Mouse (Mus musculus) forebrain, embryonic 14.5 days (tissue): ENCODE results near the gene Scarb2. TPM values are rescaled to one million over a fixed set of nuclear protein-coding genes. Genes with fewer than 3 reads are reported as not detected.
A peak's percentile ranks its signal among the peaks of the same experiment; 100 is the strongest.

Source experiments
- ATAC-seq: fragments of 200-750 bp; cut with Nextera tagmentation; 2 replicates; pipeline ENCODE4 v1.8.0; 2017; ENCODE audit warnings: mild to moderate bottlenecking, moderate library complexity
- DNase-seq: peaks from one replicate; pipeline ENCODE4 v3.0.0-alpha.2; 2015; ENCODE audit warnings: low spot score
- H3K27ac ChIP-seq: fragments of 300-500 bp; sonication (generic); 2 replicates; pipeline ENCODE4 v1.5.1; 2014; ENCODE audit warnings: low read depth, mild to moderate bottlenecking, control low read depth, low read length, moderate library complexity
- H3K27me3 ChIP-seq: fragments of 300-500 bp; sonication (generic); replicated peaks from 2 replicates; pipeline ENCODE4 v1.6.1; 2014; ENCODE audit warnings: low read length, control low read depth, mixed read lengths; ENCODE audit not compliant: control insufficient read depth, insufficient read depth
- H3K36me3 ChIP-seq: fragments of 300-500 bp; sonication (generic); 2 replicates; pipeline ENCODE4 v1.6.1; 2014; ENCODE audit warnings: low read length, control low read depth; ENCODE audit not compliant: control insufficient read depth, insufficient read depth
- H3K4me1 ChIP-seq: fragments of 300-500 bp; sonication (generic); 2 replicates; pipeline ENCODE4 v1.6.1; 2014; ENCODE audit warnings: antibody characterized with exemption, low read length, control low read depth; ENCODE audit not compliant: control insufficient read depth, insufficient read depth
- H3K4me2 ChIP-seq: fragments of 300-500 bp; sonication (generic); 2 replicates; pipeline ENCODE4 v1.6.1; 2014; ENCODE audit warnings: mild to moderate bottlenecking, control low read depth, low read length
- H3K4me3 ChIP-seq: fragments of 300-500 bp; sonication (generic); 2 replicates; pipeline ENCODE4 v1.5.1; 2014; ENCODE audit warnings: low read depth, low read length, control low read depth
- H3K9ac ChIP-seq: fragments of 300-500 bp; sonication (generic); 2 replicates; pipeline ENCODE4 v1.6.1; 2014; ENCODE audit warnings: mild to moderate bottlenecking, low read length, control low read depth, moderate library complexity
- H3K9me3 ChIP-seq: fragments of 300-500 bp; sonication (generic); replicated peaks from 2 replicates; pipeline ENCODE4 v1.6.1; 2016; ENCODE audit warnings: low read length, control low read depth, mixed read lengths; ENCODE audit not compliant: control insufficient read depth
- WGBS: fragments of 180-500 bp; shearing (Covaris S2); extraction: QIAGEN DNeasy Blood & Tissue Kit; methylation state at CpG from one replicate; pipeline ENCODE4 v1.1.7; 2014; 5-methylcytosine and 5-hydroxymethylcytosine counted together
- polyA plus RNA-seq: library from polyadenylated mRNA; unstranded; fragments of >200 nt; fragmentation: Nextera tagmentation; extraction: Ambion mirVana; gene quantifications from 2 replicates; pipeline ENCODE4 v1.2.1, GENCODE M21; 2014

The Scarb2 gene
- polyA plus RNA-seq, 1 experiment from 2014 or later, result 26.0 TPM

GRCm38 (mm10) chr5:92438540-92438939 lies 68.1 kb downstream of the Scarb2 start:
- no peak overlapping the region for H3K4me2 ChIP-seq
- H3K27ac ChIP-seq, result no peak overlapping the region
- H3K4me3 ChIP-seq, result no peak overlapping the region
- peaks cover 3% of the 10 kb centered on the region; the same call in 1 of the 2 replicates for H3K4me1 ChIP-seq
- H3K27me3 ChIP-seq, result no peaks in the 10 kb centered on the region
- H3K9ac ChIP-seq, result no peak overlapping the region
- ATAC-seq (no peak), DNase-seq (no peak)
- H3K36me3 ChIP-seq, result peaks cover 7% of the 10 kb centered on the region
- H3K9me3 ChIP-seq, result no peaks in the 10 kb centered on the region
- 92% methylated on average over 8 of the region's 8 CpGs for WGBS

GRCm38 (mm10) chr5:92435025-92435584 lies 71.5 kb downstream of the Scarb2 start, which contains the start of gene Nup54:
TSS of gene Nup54 (minus strand) at chr5:92435219.
- Histone ChIP-seq H3K9me3 (no peaks in the 10 kb centered on the region), H3K4me3 (peak within 1 kb of the TSS; percentile 97), H3K4me1 (peaks cover 10% of the 10 kb centered on the region; the same call in 1 of the 2 replicates), H3K27me3 (no peaks in the 10 kb centered on the region), H3K9ac (peak within 1 kb of the TSS; percentile 93), H3K27ac (peak within 1 kb of the TSS; percentile 81), H3K36me3 (peaks cover 2% of the 10 kb centered on the region; the same call in 1 of the 2 replicates), H3K4me2 (peak within 1 kb of the TSS; percentile 92)
- DNase-seq (peak; percentile 97), ATAC-seq (peak; percentile 99)
- under 1% methylated on average over 34 of the region's 34 CpGs for WGBS

- WGBS, result 0% methylated on average over 22 of the region's 39 CpGs
These were observed 72.1 kb downstream of the Scarb2 start for GRCm38 (mm10) chr5:92434571-92434985.

GRCm38 (mm10) chr5:92434070-92434469 lies 72.6 kb downstream of the Scarb2 start:
- Histone ChIP-seq H3K9me3 (no peaks in the 10 kb centered on the region), H3K27me3 (no peaks in the 10 kb centered on the region), H3K9ac (peak overlapping the region; percentile 93), H3K4me2 (peak overlapping the region; percentile 92), H3K36me3 (peaks cover 4% of the 10 kb centered on the region; the same call in 1 of the 2 replicates), H3K4me3 (peak overlapping the region; percentile 97), H3K27ac (no peak overlapping the region), H3K4me1 (peaks cover 10% of the 10 kb centered on the region; the same call in 1 of the 2 replicates)
- no peak for DNase-seq
- no peak for ATAC-seq
- WGBS, result under 1% methylated on average over 12 of the region's 12 CpGs

More at GRCm38 (mm10) chr5:92434571-92434985, 72.1 kb downstream of the Scarb2 start:
- DNase-seq (peak; percentile 27), ATAC-seq (peak; percentile 59)
- Histone ChIP-seq H3K27ac (peak overlapping the region; percentile 81), H3K9me3 (no peaks in the 10 kb centered on the region), H3K27me3 (no peaks in the 10 kb centered on the region), H3K4me1 (peaks cover 10% of the 10 kb centered on the region; the same call in 1 of the 2 replicates), H3K4me3 (peak overlapping the region; percentile 97), H3K9ac (peak overlapping the region; percentile 93), H3K4me2 (peak overlapping the region; percentile 92), H3K36me3 (peaks cover 2% of the 10 kb centered on the region; the same call in 1 of the 2 replicates)

GRCm38 (mm10) chr5:92431611-92432010 lies 75.0 kb downstream of the Scarb2 start:
- 0 out of 2 replicates have a peak overlapping the region, but pooled peaks have one; percentile 7 for H3K4me2 ChIP-seq
- ATAC-seq, result no peak
- no peak overlapping the region for H3K4me3 ChIP-seq
- 41% methylated on average over 7 of the region's 7 CpGs for WGBS
- peak overlapping the region; percentile 35; the same call in 1 of the 2 replicates for H3K9ac ChIP-seq
- no peaks in the 10 kb centered on the region for H3K9me3 ChIP-seq
- no peaks in the 10 kb centered on the region for H3K27me3 ChIP-seq
- peaks cover 29% of the 10 kb centered on the region for H3K36me3 ChIP-seq
- peak overlapping the region; percentile 48; the same call in 1 of the 2 replicates for H3K27ac ChIP-seq
- H3K4me1 ChIP-seq, result peaks cover 10% of the 10 kb centered on the region; the same call in 1 of the 2 replicates
- DNase-seq, result peak; percentile 75

- WGBS, result 68% methylated on average over 5 of the region's 5 CpGs
- no peaks in the 10 kb centered on the region for H3K27me3 ChIP-seq
- ATAC-seq (no peak), DNase-seq (no peak)
- H3K36me3 ChIP-seq, result peaks cover 32% of the 10 kb centered on the region
- H3K4me2 ChIP-seq, result no peak overlapping the region
- no peak overlapping the region for H3K9ac ChIP-seq
- H3K4me1 ChIP-seq, result peaks cover 10% of the 10 kb centered on the region; the same call in 1 of the 2 replicates
- no peaks in the 10 kb centered on the region for H3K9me3 ChIP-seq
- H3K27ac ChIP-seq, result peak overlapping the region; percentile 14; the same call in 1 of the 2 replicates
- no peak overlapping the region for H3K4me3 ChIP-seq
These were observed 75.9 kb downstream of the Scarb2 start for GRCm38 (mm10) chr5:92430723-92431122.

GRCm38 (mm10) chr5:92424126-92424525 lies 82.5 kb downstream of the Scarb2 start:
- H3K4me3 ChIP-seq, result no peak overlapping the region
- H3K27ac ChIP-seq, result no peak overlapping the region
- WGBS, result 97% methylated on average over 11 of the region's 11 CpGs
- no peaks in the 10 kb centered on the region for H3K27me3 ChIP-seq
- no peaks in the 10 kb centered on the region for H3K9me3 ChIP-seq
- ATAC-seq, result no peak
- no peak overlapping the region for H3K4me2 ChIP-seq
- H3K9ac ChIP-seq, result no peak overlapping the region
- DNase-seq, result no peak
- H3K4me1 ChIP-seq, result no peaks in the 10 kb centered on the region
- peaks cover 91% of the 10 kb centered on the region for H3K36me3 ChIP-seq

- Histone ChIP-seq H3K9ac (no peak overlapping the region), H3K27ac (no peak overlapping the region), H3K4me1 (no peaks in the 10 kb centered on the region), H3K9me3 (no peaks in the 10 kb centered on the region), H3K27me3 (no peaks in the 10 kb centered on the region), H3K4me2 (no peak overlapping the region), H3K36me3 (peaks cover 39% of the 10 kb centered on the region), H3K4me3 (no peak overlapping the region)
- ATAC-seq (no peak), DNase-seq (no peak)
- WGBS, result 90% methylated on average over 8 of the region's 8 CpGs
These were observed 92.7 kb downstream of the Scarb2 start for GRCm38 (mm10) chr5:92413982-92414375.
